Mouse (Mus musculus): ENCODE data around the gene Nap1l1.
A peak's percentile ranks its signal among the peaks of the same experiment; 100 is the strongest.
"Not testable (repeated sequence)": the region's sequence is repeated elsewhere in the genome, so short reads cannot be mapped to it uniquely, and the experiment has no call there.

Nap1l1 gene

GRCm38 (mm10) chr10:111472686-111473510 lies at the start of gene Nap1l1:
Gene Nap1l1, plus strand, starts transcription at chr10:111473223.
- DNase-seq (ENCODE audit: low spot score in 2 of 2): peak; percentile 94 to 96

DNA sequence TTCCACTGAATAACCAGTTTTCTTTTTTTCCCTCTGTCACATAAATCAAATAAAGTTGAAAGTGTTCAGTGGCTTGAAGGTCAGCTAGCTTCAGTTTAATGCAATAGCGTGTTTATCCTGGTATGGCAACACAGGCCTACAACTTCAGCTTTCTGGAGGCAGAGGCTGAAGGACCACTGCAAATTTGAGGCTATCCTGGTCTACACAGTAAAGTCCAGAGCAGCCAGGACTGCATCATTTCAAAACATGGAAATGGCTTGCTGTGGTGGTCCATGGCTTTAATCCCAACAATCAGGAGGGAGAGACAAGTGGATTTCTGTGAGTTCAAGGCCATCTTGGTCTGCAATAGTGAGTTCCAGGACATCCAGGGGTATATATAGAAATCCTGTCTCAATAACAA lies 46.5 kb upstream of the Nap1l1 start:
- DNase-seq (ENCODE audit: low spot score in 2 of 2): no peak

DNA sequence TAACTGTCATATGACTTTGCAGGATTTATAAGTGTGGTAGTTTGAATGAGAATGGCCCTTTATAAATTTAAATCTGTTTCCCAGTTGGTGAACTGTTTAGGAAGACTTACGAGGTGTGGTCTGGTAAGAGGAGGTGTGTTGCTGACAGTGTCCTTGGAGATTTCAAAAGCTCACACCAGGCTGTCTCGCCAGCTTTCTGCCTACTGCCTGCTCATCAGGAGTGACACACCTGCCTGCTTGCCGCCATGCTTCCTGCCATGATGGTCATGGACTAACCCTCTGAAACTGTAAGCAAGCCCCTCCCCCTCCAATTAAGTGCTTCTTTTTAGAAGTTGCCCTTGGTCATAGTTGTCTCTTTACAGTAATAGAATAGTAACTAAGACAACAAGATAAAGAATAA lies 39.5 kb upstream of the Nap1l1 start:
- DNase-seq (ENCODE audit: low spot score in 2 of 2): no peak

- DNase-seq (ENCODE audit: low spot score in 2 of 2): no peak
Measured at GRCm38 (mm10) chr10:111441034-111441440, 32.0 kb upstream of the Nap1l1 start.

- no peak for DNase-seq (ENCODE audit: low spot score in 2 of 2)
Measured at GRCm38 (mm10) chr10:111444199-111444598, 28.8 kb upstream of the Nap1l1 start.

DNA sequence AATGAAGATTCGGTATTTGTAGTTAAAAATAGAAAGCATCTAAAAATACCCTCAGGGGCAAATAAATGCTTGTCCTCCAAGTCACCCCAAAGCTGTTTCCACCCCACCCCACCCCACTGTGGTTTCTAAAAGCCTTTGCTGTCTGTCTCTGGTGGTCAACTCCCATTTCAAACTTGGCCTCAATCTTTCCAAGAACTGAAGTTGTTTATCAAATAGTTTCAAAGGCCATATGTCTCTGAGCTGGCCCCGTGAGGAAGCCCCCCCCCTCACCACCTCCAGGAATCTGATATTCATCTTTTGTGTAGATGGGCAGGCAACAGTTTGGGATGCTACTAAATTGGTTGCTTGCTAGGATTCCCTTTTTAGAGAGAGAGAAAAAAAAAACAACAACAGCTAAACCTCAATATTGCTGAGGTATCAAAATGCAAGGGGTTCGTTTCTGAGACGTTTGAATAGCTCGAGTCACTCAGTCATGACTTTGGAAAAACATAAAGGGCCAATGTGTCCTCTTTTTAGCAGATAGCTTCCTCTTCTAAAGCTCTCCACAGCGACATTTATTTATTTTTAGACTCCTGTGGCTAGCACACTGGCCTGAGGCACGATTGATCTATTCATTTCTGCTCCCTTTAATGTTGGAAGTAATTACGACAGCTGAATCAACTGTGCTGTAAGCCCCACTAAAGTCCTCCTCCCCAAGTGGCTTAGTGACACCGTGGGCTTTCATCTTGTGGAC lies 26.9 kb upstream of the Nap1l1 start:
- DNase-seq (ENCODE audit: low spot score in 2 of 2): no peak

DNA sequence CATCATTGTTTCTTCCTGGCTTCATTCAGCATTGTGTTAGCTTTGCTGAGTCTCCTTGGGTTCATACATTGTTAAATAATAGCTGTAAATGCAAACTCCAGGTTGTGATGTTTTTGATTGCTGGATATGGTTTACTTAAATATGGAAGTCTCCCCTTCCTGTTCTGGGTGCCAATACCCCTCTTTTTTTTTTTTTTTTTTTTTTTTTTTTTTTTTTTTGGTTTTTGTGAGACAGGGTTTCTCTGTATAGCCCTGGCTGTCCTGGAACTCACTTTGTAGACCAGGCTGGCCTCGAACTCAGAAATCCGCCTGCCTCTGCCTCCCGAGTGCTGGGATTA lies 26.4 kb upstream of the Nap1l1 start:
- DNase-seq (ENCODE audit: low spot score in 2 of 2): not testable (repeated sequence)

GRCm38 (mm10) chr10:111449662-111450061 lies 23.4 kb upstream of the Nap1l1 start:
- not testable (repeated sequence) for DNase-seq (ENCODE audit: low spot score in 2 of 2)

- no peak for DNase-seq (ENCODE audit: low spot score in 2 of 2)
Measured at GRCm38 (mm10) chr10:111451683-111452322, 21.2 kb upstream of the Nap1l1 start.

DNA sequence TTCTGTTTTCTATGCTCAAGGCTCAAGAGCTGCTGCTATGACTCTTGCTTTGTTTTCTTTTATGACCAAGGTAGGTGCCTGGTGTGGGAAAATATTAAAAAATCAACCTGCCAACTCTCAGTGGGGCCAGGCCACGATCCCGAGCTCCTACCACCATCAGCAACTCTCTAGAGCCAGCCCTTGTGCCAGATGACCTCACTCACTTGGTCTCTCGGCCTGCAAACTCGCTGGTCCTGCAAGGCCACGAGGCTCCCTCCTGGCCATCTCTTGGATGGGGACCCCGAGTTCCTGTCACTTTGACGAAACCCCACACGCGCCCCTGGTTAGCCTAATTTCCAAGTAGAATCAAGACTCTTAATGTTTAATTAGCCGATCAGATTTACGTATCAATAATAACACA lies 20.6 kb upstream of the Nap1l1 start:
- DNase-seq (ENCODE audit: low spot score in 2 of 2): no peak

DNA sequence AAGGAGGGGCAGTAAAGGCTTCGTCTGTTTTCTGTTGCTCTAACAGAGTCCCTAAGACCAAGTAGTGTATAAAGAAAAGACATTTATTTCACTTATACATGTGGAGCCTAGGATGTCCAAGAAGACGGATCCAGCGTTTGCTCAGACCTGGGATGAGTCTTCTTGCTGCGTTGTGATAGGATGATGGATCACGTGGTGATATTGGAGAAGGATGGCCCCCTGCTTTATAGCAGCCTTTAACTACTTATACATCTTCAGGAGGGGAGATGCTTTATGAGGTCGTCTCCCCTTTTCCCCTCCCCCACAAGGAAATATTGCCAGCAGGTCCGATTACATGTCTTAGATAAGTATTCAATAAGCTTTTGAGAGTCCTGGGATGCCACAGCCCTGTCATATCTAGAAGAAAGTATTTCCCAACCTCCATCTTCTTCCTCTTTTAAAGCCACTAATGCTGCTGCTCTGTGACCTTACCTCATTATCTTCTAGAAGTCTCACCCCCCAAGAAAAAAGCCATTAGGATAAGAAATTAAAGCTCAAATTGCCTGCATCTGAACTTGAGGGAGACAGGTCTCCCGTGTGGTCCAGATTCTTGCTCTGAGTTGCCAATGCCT lies 18.2 kb upstream of the Nap1l1 start:
- no peak for DNase-seq (ENCODE audit: low spot score in 2 of 2)

GRCm38 (mm10) chr10:111458088-111458487 lies 14.9 kb upstream of the Nap1l1 start:
- no peak for DNase-seq (ENCODE audit: low spot score in 2 of 2)

DNA sequence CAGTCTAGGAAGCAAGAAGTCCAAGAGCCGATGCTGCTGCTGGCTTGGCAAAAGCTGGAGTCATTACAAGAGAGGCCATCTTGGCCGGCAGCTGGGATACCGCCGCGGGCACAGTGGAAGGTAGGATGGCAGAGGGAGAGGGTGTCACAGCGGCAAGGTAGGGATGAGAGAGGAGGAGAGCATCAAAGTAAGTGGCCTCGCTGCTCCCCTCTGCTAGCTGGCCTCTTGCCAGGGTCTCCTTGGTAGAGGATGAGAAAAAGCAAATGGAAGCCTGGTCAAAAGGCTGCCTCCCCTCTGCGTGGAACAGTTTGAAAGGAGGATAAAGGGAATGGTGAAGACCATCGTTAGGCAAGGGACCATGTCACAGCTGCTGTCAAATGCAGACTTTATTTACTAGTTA lies 14.0 kb upstream of the Nap1l1 start:
- DNase-seq (ENCODE audit: low spot score in 2 of 2): no peak

GRCm38 (mm10) chr10:111459874-111460273 lies 13.1 kb upstream of the Nap1l1 start:
- no peak for DNase-seq (ENCODE audit: low spot score in 2 of 2)

DNA sequence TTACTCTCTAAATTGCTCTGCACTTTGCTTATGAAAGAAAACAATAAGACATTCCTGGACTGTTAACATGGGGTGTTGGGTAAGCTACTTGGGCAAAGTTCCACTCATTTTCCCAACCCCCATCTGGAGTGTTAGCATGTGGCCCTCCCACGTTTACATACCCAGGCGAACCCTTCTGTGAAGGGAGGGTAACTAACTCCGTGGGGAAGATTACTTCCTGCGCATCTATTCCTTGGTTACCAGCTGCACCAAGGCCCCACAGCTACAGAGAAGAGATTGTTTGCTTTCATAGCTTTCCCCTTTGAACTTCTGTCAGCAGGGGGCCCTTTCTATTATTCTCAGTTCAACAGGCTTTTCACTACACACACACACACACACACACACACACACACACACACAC lies 12.6 kb upstream of the Nap1l1 start:
- DNase-seq (ENCODE audit: low spot score in 2 of 2): no peak

DNA sequence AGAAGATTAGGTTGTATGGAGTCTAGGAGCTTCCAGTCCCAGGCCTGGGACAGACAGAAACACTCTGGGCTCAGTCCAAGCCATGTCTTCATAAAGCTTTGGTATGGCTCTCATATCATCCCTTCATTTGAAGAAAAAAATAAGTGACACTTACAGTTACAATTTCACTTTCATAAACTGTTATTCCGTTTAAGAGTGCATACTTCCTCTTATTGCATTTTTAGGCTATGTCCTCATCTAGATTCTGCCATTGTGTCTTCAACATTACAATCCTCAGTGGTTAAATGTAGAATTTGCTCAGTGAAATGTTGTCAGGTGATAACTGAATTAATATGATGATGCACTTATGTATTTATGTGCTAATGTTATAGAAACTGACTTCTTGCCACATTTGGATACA lies 8.2 kb upstream of the Nap1l1 start:
- DNase-seq (ENCODE audit: low spot score in 2 of 2): no peak

DNA sequence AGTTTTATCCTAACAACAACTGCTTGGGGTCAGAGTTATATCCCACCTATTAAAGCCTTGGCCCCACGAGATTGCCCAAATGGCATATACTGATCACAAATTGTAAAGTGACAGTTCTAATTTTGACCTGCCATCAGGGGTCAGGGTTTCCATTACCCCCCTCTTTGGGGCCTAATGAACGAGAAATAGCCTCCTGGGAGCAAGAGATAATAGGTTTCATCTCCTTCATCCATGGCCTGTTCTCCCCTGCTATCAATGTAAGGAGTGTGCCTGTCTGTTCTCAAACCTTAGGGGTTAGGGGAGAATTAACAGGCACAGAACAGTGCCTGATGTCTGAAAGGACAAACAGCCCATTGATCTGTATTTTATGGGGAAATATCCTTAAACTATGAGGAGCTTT lies 7.6 kb upstream of the Nap1l1 start:
- no peak for DNase-seq (ENCODE audit: low spot score in 2 of 2)

GRCm38 (mm10) chr10:111471166-111471565 lies 1.9 kb upstream of the Nap1l1 start:
- no peak for DNase-seq (ENCODE audit: low spot score in 2 of 2)

GRCm38 (mm10) chr10:111473511-111474371 lies 718 bp downstream of the Nap1l1 start:
- DNase-seq (ENCODE audit: low spot score in 2 of 2): peak in 1 of 2 experiments; percentile 7

DNA sequence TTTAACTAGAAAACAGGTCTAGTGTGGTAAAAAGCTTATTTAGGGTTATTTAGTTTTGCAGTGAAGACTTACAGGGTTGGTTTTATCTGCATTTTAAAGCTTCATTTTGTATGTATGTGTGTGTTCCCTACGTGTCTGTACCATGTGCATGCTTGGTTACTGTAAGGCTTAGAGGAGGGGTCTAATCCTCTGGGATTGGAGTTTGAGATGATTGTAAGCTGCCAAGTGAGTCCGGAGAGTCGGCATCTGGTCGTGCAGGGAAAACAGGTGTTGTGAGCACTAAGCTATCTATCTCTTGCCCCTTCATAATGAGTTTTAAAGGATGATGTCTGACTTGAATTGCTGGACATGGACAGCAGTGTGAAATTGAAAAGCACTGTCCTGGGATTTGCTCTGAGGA lies 3.3 kb downstream of the Nap1l1 start:
- DNase-seq (ENCODE audit: low spot score in 2 of 2): no peak

- DNase-seq (ENCODE audit: low spot score in 2 of 2): no peak
Measured at GRCm38 (mm10) chr10:111476989-111477510, 4.0 kb downstream of the Nap1l1 start.
